Mouse (Mus musculus) CH12.LX (cell line): ENCODE data around the gene Pja2.

ENCODE experiments used
- BHLHE40 ChIP-seq: IDR thresholded peaks from 2 replicates; pipeline ENCODE4 v1.6.1; 2011; ENCODE audit warnings: mild to moderate bottlenecking, low read depth, low read length, improper control_type of control experiment
- CTCF ChIP-seq, 2 experiments: IDR thresholded peaks in 1 of 2; conservative IDR thresholded peaks in 1 of 2; 2 replicates each; pipeline ENCODE4 v1.5.1; 2011 to 2012; ENCODE audit warnings: low read depth in 2 of 2, low read length in 2 of 2, improper control_type of control experiment in 1 of 2, inconsistent platforms in 1 of 2, mild to moderate bottlenecking in 1 of 2, moderate library complexity in 1 of 2
- ELF1 ChIP-seq: IDR thresholded peaks from 2 replicates; pipeline ENCODE4 v1.6.1; 2014; ENCODE audit warnings: low read depth, mild to moderate bottlenecking, inconsistent platforms, low read length, improper control_type of control experiment
- EP300 ChIP-seq: IDR thresholded peaks from 2 replicates; pipeline ENCODE4 v1.6.1; 2011; ENCODE audit warnings: low read length, improper control_type of control experiment
- MEF2A ChIP-seq: IDR thresholded peaks from 2 replicates; pipeline ENCODE4 v1.6.1; 2014; ENCODE audit warnings: low read depth, mild to moderate bottlenecking, inconsistent platforms, low read length, improper control_type of control experiment, borderline replicate concordance
- NRF1 ChIP-seq: IDR thresholded peaks from 2 replicates; pipeline ENCODE4 v1.6.1; 2014; ENCODE audit warnings: low read depth, mild to moderate bottlenecking, inconsistent platforms, low read length, improper control_type of control experiment, moderate library complexity
- POLR2A ChIP-seq: IDR thresholded peaks from 2 replicates; pipeline ENCODE4 v1.6.1; 2011; ENCODE audit warnings: low read depth, mild to moderate bottlenecking, improper control_type of control experiment, low read length
- POLR2AphosphoS2 ChIP-seq: IDR thresholded peaks from 2 replicates; pipeline ENCODE4 v1.6.1; 2011; ENCODE audit warnings: low read depth, low read length, improper control_type of control experiment
- RAD21 ChIP-seq: IDR thresholded peaks from 2 replicates; pipeline ENCODE4 v1.6.1; 2011; ENCODE audit warnings: low read depth, mild to moderate bottlenecking, low read length, improper control_type of control experiment, moderate library complexity
- TBP ChIP-seq: conservative IDR thresholded peaks from 2 replicates; pipeline ENCODE4 v1.6.1; 2011; ENCODE audit warnings: low read depth, low read length, improper control_type of control experiment
- TCF12 ChIP-seq: IDR thresholded peaks from 2 replicates; pipeline ENCODE4 v1.6.1; 2014; ENCODE audit warnings: low read depth, mild to moderate bottlenecking, inconsistent platforms, low read length, improper control_type of control experiment
- ZC3H11A ChIP-seq: IDR thresholded peaks from 2 replicates; pipeline ENCODE4 v1.6.1; 2012; ENCODE audit warnings: low read depth, mild to moderate bottlenecking, inconsistent platforms, low read length, improper control_type of control experiment

- no peak for TF ChIP-seq POLR2AphosphoS2
- TF ChIP-seq TCF12, result no peak
- no peak for TF ChIP-seq CTCF (conservative IDR thresholded peaks at IDR 0.05 in 1 of 2, IDR thresholded peaks at IDR 0.05 in 1 of 2; ENCODE audit: low read depth in 2 of 2, low read length in 2 of 2)
- no peak for TF ChIP-seq ELF1
- no peak for TF ChIP-seq ZC3H11A
- no peak for TF ChIP-seq MEF2A
- TF ChIP-seq EP300, result no peak
- TF ChIP-seq TBP, result no peak
- TF ChIP-seq NRF1, result no peak
- no peak for TF ChIP-seq POLR2A
- TF ChIP-seq RAD21, result no peak
- no peak for TF ChIP-seq BHLHE40
These were observed 5.5 kb upstream of the Pja2 start for GRCm38 (mm10) chr17:64337220-64337619.
